Mouse (Mus musculus) intestine, embryonic 14.5 days (tissue): Measurements from ENCODE around the gene Dst. TPM values are rescaled to one million over a fixed set of nuclear protein-coding genes. Genes with fewer than 3 reads are reported as not detected.
A peak's percentile ranks its signal among the peaks of the same experiment; 100 is the strongest.

Source experiments
- ATAC-seq: fragments of 200-750 bp; cut with Nextera tagmentation; replicated peaks from 2 replicates; pipeline ENCODE4 v1.8.0; 2017; ENCODE audit warnings: low read depth, moderate number of reproducible peaks, moderate TSS enrichment, moderate library complexity; ENCODE audit not compliant: low FRiP score, low TSS enrichment
- DNase-seq: peaks from one replicate; pipeline ENCODE4 v3.0.0-alpha.2; 2018; ENCODE audit warnings: low spot score
- H3K27ac ChIP-seq: fragments of 300-500 bp; sonication (generic); 2 replicates; pipeline ENCODE4 v1.5.1; 2014; ENCODE audit warnings: low read depth, mild to moderate bottlenecking, control low read depth
- H3K27me3 ChIP-seq: fragments of 300-500 bp; sonication (generic); replicated peaks from 2 replicates; pipeline ENCODE4 v1.6.1; 2014; ENCODE audit warnings: low read length, control low read depth; ENCODE audit not compliant: control insufficient read depth, insufficient read depth
- H3K36me3 ChIP-seq: fragments of 300-500 bp; sonication (generic); 2 replicates; pipeline ENCODE4 v1.6.1; 2014; ENCODE audit warnings: low read length, control low read depth; ENCODE audit not compliant: control insufficient read depth, insufficient read depth
- H3K4me1 ChIP-seq: fragments of 300-500 bp; sonication (generic); replicated peaks from 2 replicates; pipeline ENCODE4 v1.6.1; 2014; ENCODE audit warnings: low read length, control low read depth, mixed read lengths; ENCODE audit not compliant: control insufficient read depth, insufficient read depth
- H3K4me2 ChIP-seq: fragments of 300-500 bp; sonication (generic); 2 replicates; pipeline ENCODE4 v1.6.1; 2014; ENCODE audit warnings: low read length
- H3K4me3 ChIP-seq: fragments of 300-500 bp; sonication (generic); 2 replicates; pipeline ENCODE4 v1.5.1; 2014; ENCODE audit warnings: low read depth, low read length, control low read depth, mixed read lengths
- H3K9ac ChIP-seq: fragments of 300-500 bp; sonication (generic); 2 replicates; pipeline ENCODE4 v1.6.1; 2014; ENCODE audit warnings: mild to moderate bottlenecking, low read length
- H3K9me3 ChIP-seq: fragments of 300-500 bp; sonication (generic); 2 replicates; pipeline ENCODE4 v1.6.1; 2016; ENCODE audit warnings: low read length, control low read depth; ENCODE audit not compliant: control insufficient read depth
- WGBS: fragments of 180-500 bp; shearing (Covaris S2); extraction: QIAGEN DNeasy Blood & Tissue Kit; methylation state at CpG from one replicate; pipeline ENCODE4 v1.1.7; 2014; 5-methylcytosine and 5-hydroxymethylcytosine counted together
- polyA plus RNA-seq: library from polyadenylated mRNA; unstranded; fragments of >200 nt; fragmentation: Nextera tagmentation; extraction: Ambion mirVana; gene quantifications from 2 replicates; pipeline ENCODE4 v1.2.1, GENCODE M21; 2014

Gene Dst
- polyA plus RNA-seq, 1 experiment from 2014 or later: 27.7 TPM

DNA sequence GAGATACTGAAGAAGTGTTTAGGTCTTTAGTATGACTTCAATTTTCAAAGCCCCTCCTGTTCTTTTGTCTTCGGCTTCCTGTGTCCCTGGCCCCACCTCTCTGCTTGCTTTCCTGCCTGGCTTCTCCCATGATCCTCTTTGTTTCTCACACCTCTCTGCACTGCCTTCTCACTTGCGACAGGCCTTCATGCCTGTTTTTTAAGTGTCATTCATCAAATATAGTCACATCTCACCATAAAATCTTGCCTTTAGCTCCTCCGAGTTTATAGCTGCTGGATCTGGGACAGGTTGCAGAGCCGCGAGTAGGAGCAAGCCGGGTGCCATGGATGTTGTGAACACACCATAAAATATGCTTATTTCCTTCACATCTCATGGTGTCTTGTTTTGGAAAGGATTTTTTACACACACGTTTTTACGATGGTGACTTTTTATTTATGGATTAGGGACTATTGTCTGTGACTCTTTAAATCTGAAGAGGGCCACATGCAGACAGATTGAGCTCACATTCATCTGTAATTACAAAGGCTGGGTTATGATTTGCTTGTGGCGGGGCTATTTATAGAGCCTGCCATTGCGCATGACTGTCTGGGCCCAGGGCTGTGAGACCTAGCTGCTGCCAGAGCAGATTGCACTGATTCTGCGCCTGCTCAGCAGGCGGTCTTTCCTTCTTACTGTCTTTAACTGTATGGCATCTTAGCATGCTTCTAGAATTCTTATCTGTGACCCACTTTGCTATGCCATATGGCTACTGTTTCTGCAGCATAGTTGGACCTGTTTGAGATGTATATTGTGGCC lies 38.8 kb downstream of the Dst start:
- Histone ChIP-seq H3K27me3 (no peaks in the 10 kb centered on the region), H3K9me3 (no peaks in the 10 kb centered on the region), H3K4me3 (no peak overlapping the region), H3K9ac (no peak overlapping the region), H3K4me1 (no peaks in the 10 kb centered on the region), H3K36me3 (no peaks in the 10 kb centered on the region), H3K27ac (no peak overlapping the region), H3K4me2 (no peak overlapping the region)
- ATAC-seq (no peak), DNase-seq (no peak)
- WGBS: 81% methylated on average over 12 of the region's 12 CpGs

DNA sequence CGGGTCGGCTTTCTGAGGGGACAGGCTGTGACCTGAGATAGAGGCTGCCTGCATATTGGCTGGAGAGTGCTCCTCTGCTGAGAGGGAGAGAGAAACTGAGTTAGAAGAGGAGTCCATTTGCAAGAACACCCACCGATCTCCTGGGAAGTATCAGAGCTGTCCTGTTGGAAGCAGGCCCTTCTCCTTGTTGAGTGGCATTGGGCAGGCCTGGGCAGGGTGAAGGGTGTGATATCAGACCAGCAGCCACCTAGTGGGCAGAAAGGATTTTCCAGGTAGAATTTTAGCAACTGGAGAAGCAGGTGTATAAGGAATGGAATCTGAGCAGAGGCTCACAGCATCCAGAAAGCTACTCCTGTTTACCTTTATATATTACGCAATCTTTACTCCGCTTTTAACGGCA lies 39.8 kb downstream of the Dst start:
- Histone ChIP-seq H3K9ac (no peak overlapping the region), H3K27me3 (no peaks in the 10 kb centered on the region), H3K4me3 (no peak overlapping the region), H3K27ac (no peak overlapping the region), H3K9me3 (no peaks in the 10 kb centered on the region), H3K4me1 (no peaks in the 10 kb centered on the region), H3K36me3 (no peaks in the 10 kb centered on the region), H3K4me2 (no peak overlapping the region)
- ATAC-seq (no peak), DNase-seq (no peak)
- WGBS: 91% methylated on average over 6 of the region's 6 CpGs

DNA sequence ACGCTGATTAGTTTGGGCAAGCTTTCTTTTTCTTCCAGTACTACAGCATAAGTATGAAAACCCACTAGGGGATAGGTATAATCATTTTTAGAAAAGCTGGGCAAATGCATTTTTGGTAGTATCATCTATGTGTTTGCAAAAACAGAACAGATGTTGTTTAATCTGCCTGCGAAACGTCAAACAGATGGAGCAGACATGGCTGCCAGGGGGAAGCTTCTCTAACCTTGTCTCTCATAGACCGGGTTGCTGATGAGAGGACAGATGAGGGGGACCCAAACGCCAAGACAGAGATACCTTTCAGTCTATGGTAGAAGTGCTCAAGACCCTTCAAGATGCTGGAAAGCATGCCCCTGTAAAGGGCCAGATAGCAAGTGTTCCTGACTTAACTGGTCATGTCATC lies 40.5 kb downstream of the Dst start:
- Histone ChIP-seq H3K36me3 (no peaks in the 10 kb centered on the region), H3K4me2 (no peak overlapping the region), H3K4me3 (no peak overlapping the region), H3K27me3 (no peaks in the 10 kb centered on the region), H3K9me3 (no peaks in the 10 kb centered on the region), H3K9ac (no peak overlapping the region), H3K27ac (no peak overlapping the region), H3K4me1 (no peaks in the 10 kb centered on the region)
- ATAC-seq: no peak
- DNase-seq: no peak
- 87% methylated on average over 5 of the region's 5 CpGs for whole genome bisulfite sequencing

DNA sequence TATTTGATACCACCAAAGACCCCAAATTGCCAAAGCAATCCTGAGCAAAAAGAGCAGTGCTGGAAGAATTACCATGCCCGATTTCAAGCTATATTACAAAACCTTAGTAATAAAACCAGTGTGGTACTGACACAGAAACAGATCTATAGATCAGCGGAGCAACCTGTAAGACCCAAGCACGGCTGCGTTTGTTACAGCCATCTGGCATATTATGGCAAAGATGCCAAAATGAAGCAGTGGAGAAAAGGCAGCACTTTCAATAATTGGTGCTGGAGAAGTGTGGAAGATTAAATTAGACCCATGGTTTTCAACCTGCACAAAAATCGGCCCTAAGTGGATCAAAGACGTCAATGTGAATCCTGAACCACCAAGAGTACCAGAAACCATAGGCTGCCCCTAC lies 47.6 kb downstream of the Dst start:
- 94% methylated on average over 6 of the region's 6 CpGs for WGBS
- no peak overlapping the region for H3K4me2 ChIP-seq

DNA sequence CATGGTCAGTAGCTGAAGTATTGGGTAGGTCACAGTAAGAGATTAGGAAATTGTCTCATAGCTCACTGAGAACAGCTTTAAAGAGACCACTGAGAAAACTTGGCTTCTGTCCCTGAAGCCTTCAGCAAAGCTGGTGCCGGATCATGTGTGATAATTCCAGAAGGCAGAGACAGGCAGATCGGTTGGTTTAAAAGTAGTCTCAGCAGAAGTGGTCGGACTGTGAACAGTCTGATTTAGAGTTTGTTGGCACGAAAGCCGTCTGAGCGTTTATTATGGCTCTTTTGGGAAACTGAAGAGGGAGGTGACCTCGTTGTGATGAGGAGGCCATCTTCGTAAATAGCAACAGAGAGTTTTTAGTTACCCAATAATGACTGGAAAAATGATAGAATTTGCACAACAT lies 52.4 kb downstream of the Dst start:
- Histone ChIP-seq H3K27me3 (no peaks in the 10 kb centered on the region), H3K9me3 (no peaks in the 10 kb centered on the region), H3K27ac (no peak overlapping the region), H3K36me3 (no peaks in the 10 kb centered on the region), H3K4me1 (no peaks in the 10 kb centered on the region), H3K4me2 (no peak overlapping the region), H3K9ac (no peak overlapping the region), H3K4me3 (no peak overlapping the region)
- 76% methylated on average over 8 of the region's 8 CpGs for WGBS
- no peak for DNase-seq
- no peak for ATAC-seq

More for the DNA sequence above, 47.6 kb downstream of the Dst start:
- no peak overlapping the region for H3K9ac ChIP-seq
- no peak for ATAC-seq
- H3K4me1 ChIP-seq: no peaks in the 10 kb centered on the region
- no peak overlapping the region for H3K27ac ChIP-seq
- no peaks in the 10 kb centered on the region for H3K36me3 ChIP-seq
- DNase-seq: no peak
- no peaks in the 10 kb centered on the region for H3K27me3 ChIP-seq
- no peaks in the 10 kb centered on the region for H3K9me3 ChIP-seq
- no peak overlapping the region for H3K4me3 ChIP-seq

DNA sequence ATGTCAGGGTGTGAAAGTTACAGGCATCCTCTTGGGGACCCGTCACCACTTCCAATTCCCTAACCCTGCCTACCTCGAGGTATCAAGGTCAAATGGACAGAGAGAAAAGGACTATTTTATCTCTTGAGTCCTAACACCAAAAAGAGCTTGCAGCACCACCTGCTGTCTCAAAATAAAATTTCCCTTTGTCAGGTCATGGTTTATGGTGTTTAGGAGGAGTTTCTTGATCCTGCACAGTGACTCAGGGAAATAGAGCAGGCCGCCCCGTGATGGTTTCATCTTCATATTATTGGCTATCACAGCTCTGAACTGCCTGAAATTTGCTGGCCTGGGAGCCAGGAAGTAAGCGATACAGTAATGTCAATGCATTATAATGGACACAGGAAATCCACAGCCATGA lies 56.6 kb downstream of the Dst start:
- H3K27ac ChIP-seq: no peak overlapping the region
- H3K36me3 ChIP-seq: no peaks in the 10 kb centered on the region
- H3K27me3 ChIP-seq: no peaks in the 10 kb centered on the region
- no peak overlapping the region for H3K4me2 ChIP-seq
- WGBS: 21% methylated on average over 5 of the region's 5 CpGs
- ATAC-seq: no peak; the same call in 1 of the 2 replicates
- H3K9me3 ChIP-seq: no peaks in the 10 kb centered on the region
- peak; percentile 59 for DNase-seq
- no peaks in the 10 kb centered on the region for H3K4me1 ChIP-seq
- no peak overlapping the region for H3K9ac ChIP-seq
- H3K4me3 ChIP-seq: no peak overlapping the region

DNA sequence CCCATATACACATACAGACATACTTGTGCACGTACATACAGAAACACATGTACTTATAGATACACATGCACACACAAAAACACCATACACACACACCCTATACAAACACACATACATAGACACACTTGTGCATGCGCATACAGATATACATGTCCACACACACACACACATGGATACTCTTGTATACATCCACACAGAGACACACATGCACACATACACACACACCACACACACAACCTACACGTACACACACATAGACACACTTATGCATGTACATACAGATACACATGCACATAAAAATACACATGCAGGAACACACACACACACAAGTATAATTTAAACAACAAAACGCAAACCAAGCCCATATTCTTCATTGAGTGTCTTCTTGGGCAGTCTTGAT lies 57.8 kb downstream of the Dst start:
- H3K4me3 ChIP-seq: no peak overlapping the region
- no peaks in the 10 kb centered on the region for H3K4me1 ChIP-seq
- H3K4me2 ChIP-seq: no peak overlapping the region
- no peaks in the 10 kb centered on the region for H3K36me3 ChIP-seq
- H3K27ac ChIP-seq: no peak overlapping the region
- ATAC-seq (no peak), DNase-seq (no peak)
- H3K9me3 ChIP-seq: no peaks in the 10 kb centered on the region
- H3K9ac ChIP-seq: no peak overlapping the region
- no peaks in the 10 kb centered on the region for H3K27me3 ChIP-seq
- 82% methylated on average over 4 of the region's 4 CpGs for WGBS

DNA sequence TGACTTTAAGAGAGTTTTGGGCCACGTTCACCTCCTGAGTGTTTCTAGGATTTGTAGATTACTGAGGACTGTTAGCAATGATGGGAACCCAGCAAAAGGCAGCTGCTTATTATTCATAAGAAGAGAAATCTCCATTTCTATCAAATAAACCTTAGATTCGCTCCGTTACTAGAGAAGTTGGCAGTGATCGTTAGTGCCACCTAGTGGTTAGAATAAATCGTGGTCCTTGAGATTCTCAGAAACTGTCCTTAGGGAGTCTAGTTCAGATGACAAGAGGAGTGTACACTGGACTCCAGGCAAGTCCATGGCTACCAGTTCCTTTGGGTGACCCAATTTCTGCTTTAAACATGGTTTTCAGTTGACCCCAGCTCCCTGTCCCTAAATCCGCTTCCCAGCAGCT lies 58.3 kb downstream of the Dst start:
- H3K4me1 ChIP-seq: no peaks in the 10 kb centered on the region
- no peaks in the 10 kb centered on the region for H3K9me3 ChIP-seq
- ATAC-seq (no peak), DNase-seq (no peak)
- no peaks in the 10 kb centered on the region for H3K36me3 ChIP-seq
- no peak overlapping the region for H3K4me2 ChIP-seq
- no peak overlapping the region for H3K27ac ChIP-seq
- no peak overlapping the region for H3K9ac ChIP-seq
- 30% methylated on average over 6 of the region's 6 CpGs for WGBS
- H3K27me3 ChIP-seq: no peaks in the 10 kb centered on the region
- H3K4me3 ChIP-seq: no peak overlapping the region

DNA sequence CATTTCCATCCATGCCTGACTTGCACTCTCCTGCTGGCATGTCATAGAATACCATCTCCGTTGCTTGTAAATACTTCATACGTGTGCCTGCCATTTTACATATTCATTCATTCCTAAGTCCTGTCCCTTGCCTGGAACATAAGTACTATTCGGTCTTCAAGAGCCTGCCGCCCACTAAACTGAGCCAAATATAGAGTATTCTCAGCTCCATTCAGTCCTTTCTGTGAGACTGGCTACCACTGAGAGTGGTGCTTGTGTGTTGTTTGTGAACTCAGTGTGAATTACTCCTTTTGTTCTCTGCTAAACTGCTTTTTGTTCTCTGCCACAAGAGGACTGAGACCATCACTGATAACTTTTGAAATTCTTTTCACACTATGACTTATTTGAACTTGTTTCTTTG lies 59.2 kb downstream of the Dst start:
- Histone ChIP-seq H3K9ac (no peak overlapping the region), H3K4me2 (no peak overlapping the region), H3K4me3 (no peak overlapping the region), H3K27me3 (no peaks in the 10 kb centered on the region), H3K36me3 (no peaks in the 10 kb centered on the region), H3K4me1 (no peaks in the 10 kb centered on the region), H3K9me3 (no peaks in the 10 kb centered on the region), H3K27ac (no peak overlapping the region)
- DNase-seq (no peak), ATAC-seq (no peak)
- WGBS: 88% methylated on average over 4 of the region's 4 CpGs
